ENCODE assay signal across 9 mouse cellular contexts in the genomic region with DNA sequence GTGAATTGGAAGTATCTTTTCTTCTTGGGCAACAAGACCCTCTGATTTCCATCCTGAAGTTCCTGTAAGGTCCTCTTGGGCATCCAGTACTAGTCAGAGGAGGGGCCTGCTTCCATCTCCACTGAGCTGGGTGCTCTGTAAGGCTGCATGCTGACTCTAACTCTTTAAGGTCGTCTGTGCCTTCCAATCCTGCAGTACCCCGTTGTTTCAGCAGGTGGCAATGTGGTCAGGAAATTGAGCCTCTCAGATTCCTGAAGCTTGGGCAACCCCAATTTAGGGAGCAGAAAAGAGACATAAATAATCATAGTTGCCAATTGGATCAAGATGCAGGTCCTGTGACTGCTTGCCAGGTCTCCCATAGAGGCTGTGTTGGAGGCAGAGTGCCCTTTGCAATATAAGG. TPM values are rescaled to one million over a fixed set of nuclear protein-coding genes. Genes with fewer than 3 reads are reported as not detected.
DNase-seq lines count a peak whose midpoint lies in the region; ATAC-seq and TF ChIP-seq lines count a peak whose summit lies in the region.
"Had no signal": no experiment of that assay in that cellular context is flagged by ENCODE, and none has a peak within 500 bp of the region (broad histone marks: within the 10 kb centered on the region; RNA-seq: fewer than 3 reads in every experiment).

No protein-coding gene starts in this region.

- peak; percentile 59; the same call in 1 of the 2 replicates for TF ChIP-seq CTCF in small intestine, adult 2 months (IDR thresholded peaks at IDR 0.05; ENCODE audit: extremely low read depth, insufficient read length, insufficient replicate concordance, low read depth, low read length)

- no peak overlapping the region for H3K4me3 ChIP-seq in forebrain, embryonic 10.5 days
- H3K4me3 ChIP-seq in forebrain, embryonic 12.5 days (replicated peaks) = no peak overlapping the region
- H3K4me3 ChIP-seq in hindbrain, embryonic 14.5 days (replicated peaks; ENCODE audit: low read length) = no peak overlapping the region
- H3K4me3 ChIP-seq in small intestine, adult 2 months (ENCODE audit: low read depth, low read length) = no peak overlapping the region
- H3K4me3 ChIP-seq: liver, embryonic 15.5 days had no signal

- no peak overlapping the region for H3K4me2 ChIP-seq in forebrain, embryonic 12.5 days
- H3K4me2 ChIP-seq in hindbrain, embryonic 14.5 days (replicated peaks) = no peak overlapping the region
- H3K4me2 ChIP-seq: liver, embryonic 15.5 days had no signal

- DNase-seq in forebrain, embryonic 10.5 days (ENCODE audit: extremely low spot score, low spot score) = peak; percentile 73
- DNase-seq in adrenal gland, postnatal 25 days = peak; percentile 64
- DNase-seq in hindbrain, embryonic 14.5 days (ENCODE audit: low spot score) = peak; percentile 86
- DNase-seq in layer of hippocampus, postnatal 36 days = peak; percentile 69 to 72
- DNase-seq in mesoderm, embryonic 11.5 days (ENCODE audit: low read depth, low spot score) = peak; percentile 79

- peaks cover 10% of the 10 kb centered on the region; the same call in 1 of the 2 replicates for H3K4me1 ChIP-seq in forebrain, embryonic 10.5 days
- no peaks in the 10 kb centered on the region for H3K4me1 ChIP-seq in forebrain, embryonic 12.5 days
- no peaks in the 10 kb centered on the region for H3K4me1 ChIP-seq in hindbrain, embryonic 14.5 days (replicated peaks; ENCODE audit: control insufficient read depth, insufficient read depth, low read length)
- no peaks in the 10 kb centered on the region for H3K4me1 ChIP-seq in small intestine, adult 2 months (ENCODE audit: control insufficient read depth, insufficient read depth, insufficient read length, low read length)
- H3K4me1 ChIP-seq: liver, embryonic 15.5 days had no signal

- ATAC-seq in forebrain, embryonic 12.5 days (ENCODE audit: low FRiP score) = no peak
- ATAC-seq in erythroblast, adult 5-6 weeks (replicated peaks; ENCODE audit: low FRiP score, poor library complexity, severe bottlenecking) = 0 out of 2 replicates have a peak, but pooled peaks have one; percentile 59
- peak; percentile 39; the same call in 1 of the 2 replicates for ATAC-seq in hindbrain, embryonic 14.5 days (ENCODE audit: low FRiP score)

- H3K27ac ChIP-seq in forebrain, embryonic 10.5 days = no peak overlapping the region
- no peak overlapping the region for H3K27ac ChIP-seq in forebrain, embryonic 12.5 days
- no peak overlapping the region for H3K27ac ChIP-seq in hindbrain, embryonic 14.5 days
- no peak overlapping the region for H3K27ac ChIP-seq in small intestine, adult 2 months (ENCODE audit: insufficient read depth, low read depth, low read length)
- H3K27ac ChIP-seq: liver, embryonic 15.5 days had no signal

- H3K36me3 ChIP-seq in forebrain, embryonic 10.5 days (replicated peaks) = no peaks in the 10 kb centered on the region
- no peaks in the 10 kb centered on the region for H3K36me3 ChIP-seq in forebrain, embryonic 12.5 days (replicated peaks)
- H3K36me3 ChIP-seq in hindbrain, embryonic 14.5 days (replicated peaks; ENCODE audit: control insufficient read depth, insufficient read depth) = no peaks in the 10 kb centered on the region
- no peaks in the 10 kb centered on the region for H3K36me3 ChIP-seq in small intestine, adult 2 months (ENCODE audit: control insufficient read depth, insufficient read depth, low read length)
- H3K36me3 ChIP-seq: liver, embryonic 15.5 days had no signal

- no peak overlapping the region for H3K9ac ChIP-seq in forebrain, embryonic 12.5 days
- H3K9ac ChIP-seq in hindbrain, embryonic 14.5 days = no peak overlapping the region
- H3K9ac ChIP-seq: liver, embryonic 15.5 days had no signal

- TF ChIP-seq POLR2A in small intestine, adult 2 months (IDR thresholded peaks at IDR 0.05; ENCODE audit: low read depth, low read length) = no peak

- WGBS in forebrain, embryonic 10.5 days = 1% methylated on average over 2 of the region's 2 CpGs
- 3% methylated on average over 2 of the region's 2 CpGs for WGBS in forebrain, embryonic 12.5 days
- WGBS in hindbrain, embryonic 14.5 days = 5% methylated on average over 2 of the region's 2 CpGs
- 1% methylated on average over 2 of the region's 2 CpGs for WGBS in small intestine, adult 2 months

- H3K27me3 ChIP-seq in forebrain, embryonic 10.5 days (ENCODE audit: poor library complexity, severe bottlenecking) = peaks cover 14% of the 10 kb centered on the region; the same call in 1 of the 2 replicates
- peaks cover 18% of the 10 kb centered on the region for H3K27me3 ChIP-seq in forebrain, embryonic 12.5 days
- H3K27me3 ChIP-seq in hindbrain, embryonic 14.5 days (ENCODE audit: control insufficient read depth, insufficient read depth, low read length) = no peaks in the 10 kb centered on the region
- no peaks in the 10 kb centered on the region for H3K27me3 ChIP-seq in small intestine, adult 2 months (ENCODE audit: control insufficient read depth, insufficient read depth, low read length)
- H3K27me3 ChIP-seq: liver, embryonic 15.5 days had no signal

- no peaks in the 10 kb centered on the region for H3K9me3 ChIP-seq in forebrain, embryonic 10.5 days
- no peaks in the 10 kb centered on the region for H3K9me3 ChIP-seq in forebrain, embryonic 12.5 days
- H3K9me3 ChIP-seq in hindbrain, embryonic 14.5 days (ENCODE audit: control insufficient read depth, low read length) = no peaks in the 10 kb centered on the region
- H3K9me3 ChIP-seq: liver, embryonic 15.5 days had no signal

RNA-seq across cellular contexts. Expression of gene Cdca7l, which starts 31.5 kb away (rescaled TPM):
- 73.9 and 74.2 TPM in 2 replicates for polyA plus RNA-seq in forebrain, embryonic 10.5 days (2016; fragmentation: Nextera tagmentation; extraction: Ambion mirVana)
- 37.6 and 41.6 TPM in 2 replicates for polyA plus RNA-seq in forebrain, embryonic 12.5 days (2016; fragmentation: Nextera tagmentation; extraction: Ambion mirVana)
- 5.0 and 7.5 TPM in 2 replicates for total RNA-seq in adrenal gland, postnatal 25 days (2021)
- total RNA-seq in erythroblast, adult 5-6 weeks (2015; ENCODE audit: low replicate concordance) = 8.4 and 13.4 TPM in 2 replicates
- total RNA-seq in erythroblast, adult 5-6 weeks (2017; ENCODE audit: low replicate concordance) = 19.7 and 38.7 TPM in 2 replicates
- polyA plus RNA-seq in hindbrain, embryonic 14.5 days (2014; fragmentation: Nextera tagmentation; extraction: Ambion mirVana) = 4.9 and 5.8 TPM in 2 replicates
- total RNA-seq in layer of hippocampus, postnatal 36 days (2021) = 1 to 10 TPM; 1.1 to 1.3 TPM
- 1.0 and 2.1 TPM in 2 replicates for polyA plus RNA-seq in small intestine, adult 2 months (2012; rRNA removed)
